Mouse (Mus musculus) embryonic facial prominence, embryonic 15.5 days (tissue): Measurements from ENCODE around the gene Tm6sf1. TPM values are rescaled to one million over a fixed set of nuclear protein-coding genes. Genes with fewer than 3 reads are reported as not detected.

Experiments used
- ATAC-seq: fragments of 200-750 bp; cut with Nextera tagmentation; 2 replicates; pipeline ENCODE4 v1.8.0; 2017; ENCODE audit warnings: low read depth, moderate TSS enrichment; ENCODE audit not compliant: insufficient number of reproducible peaks, low FRiP score, low TSS enrichment
- H3K27ac ChIP-seq: fragments of 300-500 bp; sonication (generic); replicated peaks from 2 replicates; pipeline ENCODE4 v1.5.1; 2015; ENCODE audit warnings: mild to moderate bottlenecking, inconsistent platforms
- H3K27me3 ChIP-seq: fragments of 300-500 bp; sonication (generic); 2 replicates; pipeline ENCODE4 v1.6.1; 2015; ENCODE audit warnings: inconsistent platforms
- H3K36me3 ChIP-seq: fragments of 300-500 bp; sonication (generic); 2 replicates; pipeline ENCODE4 v1.6.1; 2015; ENCODE audit warnings: mild to moderate bottlenecking, inconsistent platforms
- H3K4me1 ChIP-seq: fragments of 300-500 bp; sonication (generic); 2 replicates; pipeline ENCODE4 v1.6.1; 2015; ENCODE audit warnings: inconsistent platforms
- H3K4me2 ChIP-seq: fragments of 300-500 bp; sonication (generic); replicated peaks from 2 replicates; pipeline ENCODE4 v1.6.1; 2015; ENCODE audit warnings: mild to moderate bottlenecking, inconsistent platforms
- H3K4me3 ChIP-seq: fragments of 300-500 bp; sonication (generic); replicated peaks from 2 replicates; pipeline ENCODE4 v1.5.1; 2015; ENCODE audit warnings: mild to moderate bottlenecking, inconsistent platforms
- H3K9ac ChIP-seq: fragments of 300-500 bp; sonication (generic); 2 replicates; pipeline ENCODE4 v1.6.1; 2015; ENCODE audit warnings: inconsistent platforms
- H3K9me3 ChIP-seq: fragments of 300-500 bp; sonication (generic); replicated peaks from 2 replicates; pipeline ENCODE4 v1.6.1; 2016; ENCODE audit warnings: inconsistent platforms
- WGBS: fragments of 180-500 bp; shearing (Covaris S2); methylation state at CpG from one replicate; pipeline ENCODE4 v1.1.7; 2015; 5-methylcytosine and 5-hydroxymethylcytosine counted together
- polyA plus RNA-seq: library from polyadenylated mRNA; unstranded; fragments of >200 nt; fragmentation: Nextera tagmentation; extraction: Ambion mirVana; gene quantifications from 2 replicates; pipeline ENCODE4 v1.2.1, GENCODE M21; 2015

Gene Tm6sf1
- polyA plus RNA-seq, 1 experiment from 2014 or later = 22.1 TPM

- H3K27ac ChIP-seq = 0 out of 2 replicates have a peak overlapping the region, but pooled peaks have one; percentile 19
- 48% methylated on average over 7 of the region's 7 CpGs for WGBS
Measured at GRCm38 (mm10) chr7:81840661-81841181, 18.1 kb upstream of the Tm6sf1 start.

GRCm38 (mm10) chr7:81841439-81841838 is 17.4 kb upstream of the Tm6sf1 start:
- Histone ChIP-seq H3K9ac (no peak overlapping the region), H3K4me3 (no peak overlapping the region), H3K4me1 (0 out of 2 replicates have a peak, but pooled peaks cover 5% of the 10 kb centered on the region), H3K4me2 (no peak overlapping the region), H3K36me3 (no peaks in the 10 kb centered on the region), H3K9me3 (no peaks in the 10 kb centered on the region), H3K27me3 (no peaks in the 10 kb centered on the region), H3K27ac (no peak overlapping the region)
- WGBS = 86% methylated on average over 6 of the region's 6 CpGs
- no peak for ATAC-seq

More at GRCm38 (mm10) chr7:81840661-81841181, 18.1 kb upstream of the Tm6sf1 start:
- H3K9ac ChIP-seq = no peak overlapping the region
- no peaks in the 10 kb centered on the region for H3K27me3 ChIP-seq
- H3K4me3 ChIP-seq = no peak overlapping the region
- H3K4me2 ChIP-seq = no peak overlapping the region
- no peak for ATAC-seq
- 0 out of 2 replicates have a peak, but pooled peaks cover 5% of the 10 kb centered on the region for H3K4me1 ChIP-seq
- no peaks in the 10 kb centered on the region for H3K9me3 ChIP-seq
- no peaks in the 10 kb centered on the region for H3K36me3 ChIP-seq

GRCm38 (mm10) chr7:81842141-81842540 is 16.7 kb upstream of the Tm6sf1 start:
- H3K9me3 ChIP-seq = no peaks in the 10 kb centered on the region
- no peaks in the 10 kb centered on the region for H3K36me3 ChIP-seq
- H3K27me3 ChIP-seq = no peaks in the 10 kb centered on the region
- no peak overlapping the region for H3K9ac ChIP-seq
- no peak for ATAC-seq
- WGBS = 89% methylated on average over 7 of the region's 7 CpGs
- H3K4me1 ChIP-seq = 0 out of 2 replicates have a peak, but pooled peaks cover 5% of the 10 kb centered on the region
- no peak overlapping the region for H3K27ac ChIP-seq
- no peak overlapping the region for H3K4me2 ChIP-seq
- H3K4me3 ChIP-seq = no peak overlapping the region

- Histone ChIP-seq H3K4me2 (no peak overlapping the region), H3K4me1 (0 out of 2 replicates have a peak, but pooled peaks cover 5% of the 10 kb centered on the region), H3K9me3 (no peaks in the 10 kb centered on the region), H3K27me3 (no peaks in the 10 kb centered on the region), H3K27ac (no peak overlapping the region), H3K4me3 (no peak overlapping the region), H3K9ac (no peak overlapping the region), H3K36me3 (no peaks in the 10 kb centered on the region)
- 73% methylated on average over 1 of the region's 1 CpGs for WGBS
- no peak for ATAC-seq
Measured at GRCm38 (mm10) chr7:81842998-81843397, 15.8 kb upstream of the Tm6sf1 start.

- no peaks in the 10 kb centered on the region for H3K36me3 ChIP-seq
- no peak overlapping the region for H3K4me3 ChIP-seq
- H3K9me3 ChIP-seq = no peaks in the 10 kb centered on the region
- H3K27ac ChIP-seq = no peak overlapping the region
- no peaks in the 10 kb centered on the region for H3K27me3 ChIP-seq
- H3K4me2 ChIP-seq = no peak overlapping the region
- 0 out of 2 replicates have a peak, but pooled peaks cover 5% of the 10 kb centered on the region for H3K4me1 ChIP-seq
- 76% methylated on average over 8 of the region's 8 CpGs for WGBS
- ATAC-seq = no peak
- H3K9ac ChIP-seq = no peak overlapping the region
Measured at GRCm38 (mm10) chr7:81843903-81844302, 14.9 kb upstream of the Tm6sf1 start.

GRCm38 (mm10) chr7:81844801-81845200 is 14.0 kb upstream of the Tm6sf1 start:
- H3K36me3 ChIP-seq = no peaks in the 10 kb centered on the region

GRCm38 (mm10) chr7:81845313-81845712 is 13.5 kb upstream of the Tm6sf1 start:
- 76% methylated on average over 3 of the region's 3 CpGs for WGBS
- no peak for ATAC-seq

More at GRCm38 (mm10) chr7:81844801-81845200, 14.0 kb upstream of the Tm6sf1 start:
- no peak for ATAC-seq
- Histone ChIP-seq H3K27me3 (no peaks in the 10 kb centered on the region), H3K27ac (no peak overlapping the region), H3K4me1 (0 out of 2 replicates have a peak, but pooled peaks cover 5% of the 10 kb centered on the region), H3K4me3 (no peak overlapping the region), H3K4me2 (no peak overlapping the region), H3K9ac (no peak overlapping the region), H3K9me3 (no peaks in the 10 kb centered on the region)
- 57% methylated on average over 11 of the region's 11 CpGs for WGBS

GRCm38 (mm10) chr7:81846008-81846407 is 12.8 kb upstream of the Tm6sf1 start:
- Histone ChIP-seq H3K36me3 (no peaks in the 10 kb centered on the region), H3K9me3 (no peaks in the 10 kb centered on the region), H3K4me1 (0 out of 2 replicates have a peak, but pooled peaks cover 3% of the 10 kb centered on the region), H3K27me3 (no peaks in the 10 kb centered on the region), H3K27ac (no peak overlapping the region), H3K4me3 (no peak overlapping the region), H3K4me2 (no peak overlapping the region), H3K9ac (no peak overlapping the region)
- no peak for ATAC-seq
- WGBS = 83% methylated on average over 8 of the region's 8 CpGs

More at GRCm38 (mm10) chr7:81845313-81845712, 13.5 kb upstream of the Tm6sf1 start:
- Histone ChIP-seq H3K4me1 (0 out of 2 replicates have a peak, but pooled peaks cover 5% of the 10 kb centered on the region), H3K27me3 (no peaks in the 10 kb centered on the region), H3K4me2 (no peak overlapping the region), H3K9ac (no peak overlapping the region), H3K27ac (no peak overlapping the region), H3K4me3 (no peak overlapping the region), H3K9me3 (no peaks in the 10 kb centered on the region), H3K36me3 (no peaks in the 10 kb centered on the region)

- Histone ChIP-seq H3K36me3 (no peaks in the 10 kb centered on the region), H3K9me3 (no peaks in the 10 kb centered on the region), H3K9ac (no peak overlapping the region), H3K4me3 (no peak overlapping the region), H3K4me1 (no peaks in the 10 kb centered on the region), H3K27ac (no peak overlapping the region), H3K4me2 (no peak overlapping the region), H3K27me3 (no peaks in the 10 kb centered on the region)
- ATAC-seq = no peak
- WGBS = 13% methylated on average over 8 of the region's 8 CpGs
Measured at GRCm38 (mm10) chr7:81847010-81847409, 11.8 kb upstream of the Tm6sf1 start.

GRCm38 (mm10) chr7:81847777-81848176 is 11.0 kb upstream of the Tm6sf1 start:
- no peak overlapping the region for H3K4me3 ChIP-seq
- no peak for ATAC-seq
- WGBS = 31% methylated on average over 4 of the region's 4 CpGs
- no peaks in the 10 kb centered on the region for H3K27me3 ChIP-seq
- no peaks in the 10 kb centered on the region for H3K4me1 ChIP-seq
- H3K36me3 ChIP-seq = no peaks in the 10 kb centered on the region
- H3K27ac ChIP-seq = no peak overlapping the region
- H3K9ac ChIP-seq = no peak overlapping the region
- no peaks in the 10 kb centered on the region for H3K9me3 ChIP-seq
- no peak overlapping the region for H3K4me2 ChIP-seq

- Histone ChIP-seq H3K27me3 (no peaks in the 10 kb centered on the region), H3K36me3 (no peaks in the 10 kb centered on the region), H3K4me3 (no peak overlapping the region), H3K4me1 (no peaks in the 10 kb centered on the region), H3K4me2 (no peak overlapping the region), H3K9ac (no peak overlapping the region), H3K9me3 (no peaks in the 10 kb centered on the region), H3K27ac (no peak overlapping the region)
- ATAC-seq = no peak
- 86% methylated on average over 5 of the region's 5 CpGs for WGBS
Measured at GRCm38 (mm10) chr7:81849214-81849613, 9.6 kb upstream of the Tm6sf1 start.

GRCm38 (mm10) chr7:81849633-81850032 is 9.2 kb upstream of the Tm6sf1 start:
- no peaks in the 10 kb centered on the region for H3K4me1 ChIP-seq
- H3K4me2 ChIP-seq = no peak overlapping the region
- H3K4me3 ChIP-seq = no peak overlapping the region
- H3K27ac ChIP-seq = no peak overlapping the region
- WGBS = 85% methylated on average over 7 of the region's 7 CpGs
- no peak for ATAC-seq
- H3K9me3 ChIP-seq = no peaks in the 10 kb centered on the region
- no peaks in the 10 kb centered on the region for H3K36me3 ChIP-seq
- no peaks in the 10 kb centered on the region for H3K27me3 ChIP-seq
- no peak overlapping the region for H3K9ac ChIP-seq
